Mouse (Mus musculus) layer of hippocampus, adult 2 months (tissue): ENCODE data around the gene Higd1a. TPM values are rescaled to one million over a fixed set of nuclear protein-coding genes. Genes with fewer than 3 reads are reported as not detected.

ENCODE experiments used
- DNase-seq, 2 experiments: peaks; one replicate each; pipeline ENCODE4 v3.0.0; 2022; ENCODE audit warnings: low spot score in 2 of 2
- H3K27ac ChIP-seq: fragments of 200-600 bp; 2 replicates; pipeline ENCODE4 v1.8.1; 2022
- H3K4me3 ChIP-seq: fragments of 200-600 bp; 2 replicates; pipeline ENCODE4 v1.8.1; 2022; ENCODE audit warnings: mild to moderate bottlenecking
- CTCF ChIP-seq: fragments of 200-600 bp; conservative IDR thresholded peaks from 2 replicates; pipeline ENCODE4 v1.8.1; 2022; ENCODE audit warnings: antibody characterized with exemption, mild to moderate bottlenecking, moderate library complexity
- long read RNA-seq, 2 experiments: library from polyadenylated mRNA; stranded (forward); transcript quantifications; one replicate each; pipeline ENCODE4 v2.0.0; 2021; ENCODE audit warnings: borderline mapping rate in 2 of 2
- total RNA-seq, 2 experiments: library from RNA; stranded (reverse); gene quantifications; 2 replicates each; pipeline ENCODE4 v1.2.3; 2021

The Higd1a gene
- total RNA-seq, result 10 to 100 TPM; 84.4 to 88.4 TPM
- long read RNA-seq, experiment 1, transcript Higd1a-201 (4 exons, 2,232 nt), result major isoform, 120 of 151 reads
- long read RNA-seq, experiment 1, transcript Higd1a-205 (3 exons, 1,980 nt), result minor isoform, 5 of 151 reads
- long read RNA-seq, experiment 1, partial matches to known transcripts, result 1 of 151 reads
- long read RNA-seq, experiment 1, other reads (novel, unspliced or antisense), result 25 of 151 reads
- long read RNA-seq, experiment 2, transcript Higd1a-201 (4 exons, 2,232 nt), result major isoform, 185 of 227 reads
- long read RNA-seq, experiment 2, partial matches to known transcripts, result 4 of 227 reads
- long read RNA-seq, experiment 2, other reads (novel, unspliced or antisense), result 36 of 227 reads

DNA sequence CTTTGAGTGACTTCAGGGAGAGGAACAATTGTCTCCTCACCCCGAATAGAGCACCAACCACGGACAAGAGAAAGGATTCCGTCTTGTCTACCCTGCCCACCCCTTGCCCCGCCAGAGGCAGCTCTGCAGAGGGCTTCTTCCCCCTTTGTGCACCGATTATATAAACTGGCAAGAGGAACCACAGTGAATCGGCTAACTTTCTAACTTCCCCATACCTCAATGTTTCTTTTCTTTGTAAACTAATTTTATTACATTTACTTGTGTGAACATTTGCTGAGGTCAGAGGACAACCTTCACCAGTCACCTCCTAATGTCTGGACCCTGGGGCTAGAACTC lies at the start of gene Higd1a:
Gene Higd1a, minus strand, starts transcription at position 210 of the 336 bp plus-strand sequence.
- no peak for DNase-seq
- H3K4me3 ChIP-seq, result peak within 1 kb of the TSS; percentile 78
- no peak for TF ChIP-seq CTCF

DNA sequence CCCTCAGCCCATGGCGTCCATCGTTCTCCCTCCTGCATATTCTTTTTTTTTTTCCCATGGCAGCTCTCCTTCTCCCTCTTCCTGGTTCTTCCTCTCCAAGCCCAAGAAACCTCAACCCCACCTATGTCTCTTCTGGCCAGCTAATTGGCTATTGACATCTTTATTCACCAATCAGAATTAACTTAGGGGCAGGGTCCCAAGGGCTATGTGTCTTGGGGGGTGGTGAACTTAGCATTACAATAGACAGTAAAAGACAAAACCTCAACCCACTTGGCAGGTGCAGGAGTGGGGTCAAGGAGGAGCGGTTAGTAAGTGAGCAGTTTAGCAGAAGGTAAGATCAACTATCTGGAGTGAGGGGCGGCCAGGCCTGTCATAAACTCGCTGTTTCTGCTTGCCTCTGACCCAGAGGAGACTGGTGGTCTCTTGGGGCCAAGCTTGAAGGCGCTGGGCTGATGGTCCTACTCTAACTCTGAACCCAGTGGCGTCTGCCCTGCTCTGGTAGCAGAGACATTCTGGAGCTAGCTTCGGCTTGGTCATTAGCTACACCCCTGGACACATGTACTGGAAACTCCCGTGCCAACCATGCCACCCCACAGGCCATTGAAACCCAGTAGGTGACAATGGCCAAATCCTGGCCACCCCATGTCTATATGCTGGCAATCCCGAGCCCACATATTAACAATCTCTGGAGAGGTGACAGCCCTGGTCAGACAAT lies 49.4 kb upstream of the Higd1a start:
- Histone ChIP-seq H3K4me3 (no peak overlapping the region), H3K27ac (no peak overlapping the region; the same call in 1 of the 2 replicates)
- DNase-seq, result no peak
- TF ChIP-seq CTCF, result no peak

More for the DNA sequence above, at the start of gene Higd1a:
- H3K27ac ChIP-seq, result peak within 1 kb of the TSS; percentile 96

DNA sequence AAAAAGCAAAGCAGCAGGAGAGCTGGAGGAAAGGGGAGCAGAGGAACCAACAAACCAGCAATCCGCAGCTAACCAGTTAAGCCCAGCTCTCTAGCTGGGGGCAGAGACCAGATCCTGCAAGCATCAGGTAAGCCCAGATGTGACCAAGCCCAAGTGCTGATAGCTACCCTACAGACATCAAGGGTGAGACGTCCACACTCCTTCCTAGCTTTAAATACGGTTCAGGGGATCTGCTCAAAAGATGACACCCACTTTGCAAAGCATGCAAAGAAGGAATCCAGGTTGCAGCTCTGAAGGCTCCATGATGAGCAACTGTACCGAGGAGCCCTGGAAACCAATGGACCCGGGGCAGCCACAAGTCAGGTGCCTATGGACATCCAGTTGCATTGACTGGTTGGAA lies 48.3 kb upstream of the Higd1a start:
- TF ChIP-seq CTCF, result no peak
- peak overlapping the region; percentile 72 for H3K27ac ChIP-seq
- DNase-seq, result no peak
- no peak overlapping the region for H3K4me3 ChIP-seq

DNA sequence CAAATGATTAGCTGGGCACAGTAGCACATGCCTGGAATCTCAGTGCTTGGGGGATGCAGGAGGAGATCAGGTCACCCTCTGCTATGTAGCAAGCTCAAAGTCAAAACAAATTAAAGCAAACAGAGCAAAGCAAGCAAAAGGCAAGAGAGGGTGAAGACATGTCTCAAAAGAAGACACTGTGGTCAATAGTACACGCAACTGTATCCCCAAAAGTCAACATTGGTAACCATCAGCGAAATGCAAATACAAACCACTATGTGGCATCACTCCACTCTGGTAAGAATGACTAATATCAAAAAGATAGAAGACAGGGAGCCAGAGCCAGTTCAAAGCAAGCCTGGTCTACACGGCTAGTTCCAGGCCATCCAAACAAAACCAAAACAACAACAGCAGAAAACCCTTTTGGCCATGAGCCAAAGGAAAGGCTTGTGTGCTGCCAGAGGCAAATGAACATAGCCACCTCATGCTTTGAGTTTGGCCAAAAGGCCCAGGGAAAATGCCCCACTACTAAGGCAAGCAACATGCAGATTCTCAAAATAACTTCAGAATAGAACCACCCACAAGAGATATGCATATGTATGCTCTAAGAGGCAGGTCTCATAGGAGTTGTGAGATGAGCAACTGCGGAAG lies 47.5 kb upstream of the Higd1a start:
- no peak overlapping the region for H3K4me3 ChIP-seq
- peak overlapping the region; percentile 74 for H3K27ac ChIP-seq
- DNase-seq, result no peak
- peak; percentile 25 for TF ChIP-seq CTCF

DNA sequence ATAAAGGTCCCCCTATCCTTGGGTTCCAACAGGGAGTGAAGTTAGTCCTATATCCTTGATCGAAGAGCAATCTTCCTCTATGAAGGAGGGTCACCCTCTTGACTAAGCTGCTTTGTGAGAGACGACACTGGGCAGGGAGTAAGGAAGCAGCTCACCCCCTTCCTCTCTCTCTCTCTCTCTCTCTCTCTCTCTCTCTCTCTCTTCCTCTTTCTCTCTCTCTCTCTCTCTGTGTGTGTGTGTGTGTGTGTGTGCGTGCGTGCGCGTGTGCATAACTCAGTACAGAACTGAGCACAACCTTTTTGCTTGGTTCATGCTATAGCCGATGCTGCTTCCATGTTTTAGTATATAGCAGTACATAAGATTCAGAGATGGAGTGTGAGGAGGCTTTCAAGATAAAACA lies 46.8 kb upstream of the Higd1a start:
- Histone ChIP-seq H3K27ac (peak overlapping the region; percentile 74; the same call in 1 of the 2 replicates), H3K4me3 (no peak overlapping the region)
- no peak for TF ChIP-seq CTCF
- DNase-seq, result no peak

DNA sequence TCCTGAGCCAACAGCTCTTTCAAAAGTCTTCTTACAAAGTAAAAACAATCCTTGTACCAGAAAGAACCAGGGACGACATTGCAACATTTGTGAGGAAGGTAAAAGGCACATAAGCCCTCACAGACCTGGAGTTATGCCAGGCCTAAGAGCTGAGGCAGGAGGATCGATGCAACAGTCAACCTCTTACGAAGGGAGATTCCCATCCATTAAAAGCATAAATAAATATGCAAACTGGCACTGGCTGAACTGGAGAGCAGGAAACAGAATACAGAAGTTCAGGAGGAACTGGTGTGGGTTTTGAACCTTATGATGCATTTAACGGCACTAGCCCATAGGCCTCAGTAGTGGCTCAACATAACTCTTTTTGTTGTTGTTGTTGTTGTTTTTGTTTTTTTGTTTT lies 46.2 kb upstream of the Higd1a start:
- no peak for TF ChIP-seq CTCF
- Histone ChIP-seq H3K27ac (no peak overlapping the region), H3K4me3 (no peak overlapping the region)
- no peak for DNase-seq

DNA sequence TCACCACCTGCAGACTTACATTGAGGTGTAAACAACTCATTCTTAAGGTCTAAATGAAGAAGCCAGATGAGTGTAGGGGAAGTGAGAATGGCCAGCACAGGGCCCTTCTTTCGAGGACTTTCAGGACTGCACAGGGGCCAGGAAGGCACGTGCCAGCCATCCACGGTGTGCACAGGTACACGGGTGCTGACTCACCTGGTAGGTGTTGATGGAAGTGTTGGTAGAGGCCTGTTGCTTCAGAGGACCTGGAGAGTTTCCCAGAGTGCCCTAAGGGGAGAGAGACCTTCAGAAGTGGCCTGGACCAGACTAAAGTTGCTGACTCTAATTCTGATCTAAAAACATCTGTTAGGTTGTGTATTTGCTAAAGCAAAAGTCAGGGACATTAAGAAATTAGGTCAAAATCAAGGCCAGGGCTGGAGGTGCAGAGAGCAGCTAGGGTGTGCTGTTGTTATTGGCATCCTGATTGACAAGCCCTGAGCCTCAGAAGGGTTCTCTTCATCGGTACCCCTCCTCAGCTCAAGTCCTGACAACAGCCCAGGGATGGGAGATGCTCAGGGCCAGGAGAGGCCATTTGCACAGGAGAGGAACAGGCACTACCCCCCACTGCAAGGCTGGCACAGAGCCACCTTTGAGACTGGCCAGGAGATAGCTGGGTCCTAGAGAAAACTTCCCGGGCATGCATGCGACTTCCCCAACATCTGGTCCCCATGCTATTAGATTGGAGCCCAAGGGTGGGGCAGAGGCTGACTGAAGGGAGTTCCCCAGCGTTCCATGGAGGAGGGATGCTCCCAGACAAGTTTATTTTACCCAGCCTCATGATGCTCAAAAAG lies 45.5 kb upstream of the Higd1a start:
- no peak overlapping the region for H3K4me3 ChIP-seq
- no peak for TF ChIP-seq CTCF
- DNase-seq, result no peak
- no peak overlapping the region for H3K27ac ChIP-seq

DNA sequence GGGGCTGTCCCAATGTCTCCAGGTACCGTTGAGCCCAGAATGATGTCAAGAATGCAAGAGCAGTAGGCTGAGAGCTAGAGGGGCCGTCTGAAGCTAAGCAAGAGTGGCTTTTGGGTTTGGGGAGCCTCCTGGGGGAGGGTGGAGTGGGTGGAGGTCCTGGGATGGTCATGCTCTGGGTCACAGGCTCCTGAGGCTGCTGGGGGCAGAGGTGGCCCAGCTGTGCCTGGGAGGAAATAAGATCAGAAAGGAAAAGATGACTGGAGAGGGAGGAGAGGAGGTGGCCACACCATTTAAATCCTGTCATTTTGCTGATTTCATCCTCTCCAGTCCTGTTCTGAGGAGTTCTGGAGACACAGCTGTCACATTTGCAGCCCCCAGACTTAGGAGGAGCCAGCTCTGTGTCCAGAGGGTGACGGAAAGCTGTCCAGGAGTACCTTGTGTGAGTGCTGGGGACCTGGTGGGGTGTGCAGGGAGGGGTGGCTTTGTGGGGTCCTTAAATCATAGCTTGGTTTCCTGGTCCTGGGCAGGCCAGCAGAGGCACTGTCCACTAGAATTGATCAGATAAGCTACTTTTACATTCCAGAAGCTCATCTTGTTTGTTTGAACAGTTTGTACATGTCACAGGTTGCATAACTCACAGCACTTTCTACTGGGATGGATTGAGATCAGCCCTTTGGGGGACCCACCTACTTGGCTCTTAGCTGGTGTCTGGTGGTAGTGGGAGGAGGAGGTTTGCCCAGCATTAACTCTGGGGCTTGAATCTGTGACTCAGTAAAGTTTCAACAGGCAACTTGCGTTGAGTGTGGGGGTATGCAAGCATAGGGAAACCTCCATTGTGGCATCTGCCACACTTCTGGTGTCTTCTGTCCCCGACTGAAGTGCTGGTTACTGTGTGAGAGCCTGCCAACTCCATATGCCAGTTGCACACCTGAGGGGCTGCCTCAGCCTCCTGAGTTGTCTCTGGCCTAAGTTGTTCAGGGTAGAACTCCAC lies 43.8 kb upstream of the Higd1a start:
- no peak for TF ChIP-seq CTCF

DNA sequence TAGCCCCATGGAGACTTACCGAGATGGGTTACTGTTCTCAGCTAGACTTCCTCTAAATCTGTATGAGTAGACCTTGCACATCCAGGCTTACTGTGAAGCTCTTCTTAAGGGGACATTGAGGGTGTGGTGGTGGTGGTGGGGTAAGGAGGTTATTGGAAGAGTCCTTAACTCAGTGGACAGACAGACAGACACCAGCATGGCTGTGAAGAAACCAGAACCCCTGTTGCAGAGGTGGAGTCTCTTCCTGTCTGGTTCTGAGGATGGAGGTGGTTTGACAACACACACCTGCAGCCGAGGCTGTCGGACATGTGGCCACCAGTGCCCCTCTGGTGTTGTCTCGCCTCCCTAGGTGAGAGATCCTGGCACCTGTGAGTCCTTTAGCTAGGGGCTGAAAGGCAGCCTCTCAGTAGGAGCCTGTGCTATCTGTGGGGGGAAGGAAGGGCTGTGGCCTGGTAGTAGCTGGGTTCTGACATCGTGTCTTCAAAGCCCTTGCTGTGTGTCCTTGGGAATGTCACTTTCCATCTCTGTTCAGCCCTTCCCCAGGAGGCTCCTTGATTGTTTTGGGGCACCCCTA lies 42.2 kb upstream of the Higd1a start:
- no peak overlapping the region for H3K4me3 ChIP-seq
- TF ChIP-seq CTCF, result no peak
- no peak for DNase-seq
- no peak overlapping the region for H3K27ac ChIP-seq

More for the DNA sequence above, 43.8 kb upstream of the Higd1a start:
- Histone ChIP-seq H3K4me3 (no peak overlapping the region), H3K27ac (no peak overlapping the region)
- DNase-seq, result peak in 1 of 2 experiments; percentile 6

DNA sequence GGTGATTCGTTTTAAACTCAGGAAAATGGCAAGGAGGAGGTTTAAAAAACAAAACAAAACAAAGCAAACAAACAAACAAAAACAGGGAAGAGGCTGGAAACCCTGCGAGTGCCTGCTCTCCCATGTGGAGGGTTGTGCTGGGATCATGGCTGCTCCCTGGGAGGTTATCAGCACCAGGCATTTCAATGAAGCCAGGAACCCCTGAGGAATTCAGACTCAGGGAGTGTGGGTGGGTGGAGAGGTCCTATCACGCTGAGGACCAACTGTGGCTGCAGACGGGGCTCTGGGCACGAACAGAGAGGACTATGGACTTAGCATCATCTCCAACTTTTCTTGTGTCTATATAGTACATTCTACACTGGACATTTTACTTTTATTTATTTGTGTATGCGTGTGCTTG lies 41.1 kb upstream of the Higd1a start:
- DNase-seq, result no peak
- H3K4me3 ChIP-seq, result no peak overlapping the region
- H3K27ac ChIP-seq, result no peak overlapping the region
- no peak for TF ChIP-seq CTCF

DNA sequence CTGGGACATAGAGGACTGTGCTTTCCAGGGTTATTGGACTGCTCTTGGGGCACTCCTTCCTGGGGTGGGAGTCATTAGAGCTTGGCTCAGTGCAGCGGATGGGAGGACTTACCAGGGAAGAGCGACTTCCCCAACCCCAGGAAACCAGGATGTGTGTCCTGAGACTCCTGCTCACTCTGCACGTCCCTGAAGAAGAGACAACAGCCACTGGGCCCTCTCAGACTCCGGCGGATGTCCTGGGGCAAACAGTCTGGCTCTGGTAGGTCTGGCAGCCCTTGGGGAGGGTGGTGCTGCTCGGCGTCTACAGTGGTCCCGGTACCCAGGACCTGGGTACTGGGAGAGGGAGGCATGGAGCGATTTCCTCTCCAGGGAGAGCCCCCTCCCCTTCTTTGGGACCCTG lies 40.1 kb upstream of the Higd1a start, which contains the start of gene Ackr2:
Gene Ackr2, plus strand, starts transcription at position 111 of the 400 bp plus-strand sequence.
- Histone ChIP-seq H3K4me3 (no peak within 1 kb of the TSS), H3K27ac (no peak within 1 kb of the TSS)
- TF ChIP-seq CTCF, result no peak
- DNase-seq, result no peak
